Mouse (Mus musculus) sigmoid colon, adult 10 weeks (tissue): ENCODE results near the gene Dnajc6. TPM values are rescaled to one million over a fixed set of nuclear protein-coding genes. Genes with fewer than 3 reads are reported as not detected.

Experiments
- polyA plus RNA-seq: library from polyadenylated mRNA; stranded (reverse); fragments of 350-450 nt; fragmentation: Illumina TruSeq; extraction: RNeasy Lipid Tissue Mini Kit (QIAGEN cat#74804); gene quantifications from one replicate; pipeline ENCODE4 v1.2.3, GENCODE M21; 2014; ENCODE audit warnings: low read depth, low replicate concordance

Gene Dnajc6
- polyA plus RNA-seq = 3.6 TPM

GRCm38 (mm10) chr4:101496534-101497237, at the start of gene Dnajc6:
Gene Dnajc6 (plus strand): TSS chr4:101496648.

GRCm38 (mm10) chr4:101647196-101647905, 150.9 kb downstream of the Dnajc6 start, which contains the start of gene Leprot:
Gene Leprot (plus strand): TSS chr4:101647718.

Other genes with a start within 250 kb of the Dnajc6 start
- gene Jak1, start 231.4 kb upstream of the Dnajc6 start, polyA plus RNA-seq = 124 TPM
- 7.4 TPM for gene Ak4, start 77.4 kb upstream of the Dnajc6 start, polyA plus RNA-seq
- 138 TPM for gene Leprot, start 151.1 kb downstream of the Dnajc6 start, polyA plus RNA-seq
- 25.8 TPM for gene Lepr, start 220.8 kb downstream of the Dnajc6 start, polyA plus RNA-seq